Comparison of ENCODE assay signal across 8 mouse cellular contexts in the genomic region with DNA sequence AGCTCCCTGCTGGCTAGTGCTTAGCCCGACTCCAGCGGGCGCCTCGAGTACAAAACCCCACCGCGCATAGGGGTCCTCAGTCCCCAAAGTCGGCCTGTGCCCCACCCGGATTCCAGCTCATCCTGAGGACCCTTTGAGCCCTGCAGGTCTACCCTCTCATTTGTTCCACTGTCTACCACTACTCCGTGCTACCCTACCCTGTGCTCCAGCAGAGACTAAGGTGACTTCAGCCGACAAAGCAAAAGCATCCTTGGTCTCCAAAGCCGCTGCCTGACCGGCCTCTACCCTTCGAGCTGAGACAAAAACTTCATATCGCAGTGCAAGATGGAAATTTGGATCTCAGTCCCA. TPM values are rescaled to one million over a fixed set of nuclear protein-coding genes. Genes with fewer than 3 reads are reported as not detected.
A peak's percentile ranks its signal among the peaks of the same experiment; 100 is the strongest.
DNase-seq lines count a peak whose midpoint lies in the region; ATAC-seq and TF ChIP-seq lines count a peak whose summit lies in the region.

No protein-coding gene starts in this region.

- peak overlapping the region; percentile 89 for H3K4me2 ChIP-seq in heart, embryonic 15.5 days
- peak overlapping the region; percentile 79 for H3K4me2 ChIP-seq in forebrain, embryonic 16.5 days (ENCODE audit: low read length)
- H3K4me2 ChIP-seq in liver, postnatal 0 days (ENCODE audit: low read depth, low read length): peak overlapping the region; percentile 83

- no peaks in the 10 kb centered on the region for H3K27me3 ChIP-seq in heart, embryonic 15.5 days
- H3K27me3 ChIP-seq in forebrain, embryonic 16.5 days (replicated peaks; ENCODE audit: control insufficient read depth, insufficient read depth, low read length): no peaks in the 10 kb centered on the region; the same call in 1 of the 2 replicates
- H3K27me3 ChIP-seq in liver, postnatal 0 days (ENCODE audit: insufficient read depth, low read length): peaks cover 30% of the 10 kb centered on the region

- H3K27ac ChIP-seq in heart, embryonic 15.5 days: peak overlapping the region; percentile 92
- H3K27ac ChIP-seq in ES-E14 (ENCODE audit: insufficient read depth, low read depth, low read length, poor library complexity, severe bottlenecking): peak overlapping the region; percentile 9; the same call in 1 of the 2 replicates
- peak overlapping the region; percentile 70 for H3K27ac ChIP-seq in forebrain, embryonic 16.5 days (ENCODE audit: low read length)
- peak overlapping the region; percentile 68 for H3K27ac ChIP-seq in liver, postnatal 0 days (ENCODE audit: low read depth)

- TF ChIP-seq CTCF in liver, postnatal 0 days (IDR thresholded peaks at IDR 0.05; ENCODE audit: low read depth): no peak

- peak; percentile 2; the same call in 1 of the 2 replicates for ATAC-seq in heart, embryonic 15.5 days (replicated peaks; ENCODE audit: insufficient number of reproducible peaks, insufficient read depth, low FRiP score, low read depth)
- peak; percentile 64 for ATAC-seq in forebrain, embryonic 16.5 days
- no peak for ATAC-seq in liver, postnatal 0 days
- no peak for ATAC-seq in activated CD4-positive, CD25-positive, alpha-beta regulatory T cell, adult 4 months

- no peaks in the 10 kb centered on the region for H3K9me3 ChIP-seq in heart, embryonic 15.5 days (replicated peaks)
- no peaks in the 10 kb centered on the region for H3K9me3 ChIP-seq in ES-E14 (ENCODE audit: control insufficient read depth, insufficient read depth, low read depth, low read length)
- no peaks in the 10 kb centered on the region for H3K9me3 ChIP-seq in forebrain, embryonic 16.5 days (ENCODE audit: control insufficient read depth, low read length)
- no peaks in the 10 kb centered on the region for H3K9me3 ChIP-seq in liver, postnatal 0 days (ENCODE audit: low read length)

- no peaks in the 10 kb centered on the region for H3K36me3 ChIP-seq in heart, embryonic 15.5 days
- no peaks in the 10 kb centered on the region for H3K36me3 ChIP-seq in ES-E14 (ENCODE audit: control insufficient read depth, insufficient read depth, low read length, poor library complexity, severe bottlenecking)
- H3K36me3 ChIP-seq in forebrain, embryonic 16.5 days (ENCODE audit: control insufficient read depth, insufficient read depth): no peaks in the 10 kb centered on the region
- no peaks in the 10 kb centered on the region for H3K36me3 ChIP-seq in liver, postnatal 0 days (replicated peaks; ENCODE audit: insufficient read depth, low read length)

- H3K4me3 ChIP-seq in heart, embryonic 15.5 days: peak overlapping the region; percentile 89
- H3K4me3 ChIP-seq in ES-E14 (ENCODE audit: insufficient read depth in 1 of 2, low read depth in 1 of 2, low read length in 2 of 2, poor library complexity in 1 of 2, severe bottlenecking in 1 of 2): peak overlapping the region; percentile 70 to 93
- peak overlapping the region; percentile 85 for H3K4me3 ChIP-seq in forebrain, embryonic 16.5 days (replicated peaks; ENCODE audit: low read length)
- peak overlapping the region; percentile 70 for H3K4me3 ChIP-seq in liver, postnatal 0 days (ENCODE audit: low read depth, low read length)

- in situ Hi-C loops in ES-E14 (cut with MboI; ENCODE audit: low sequenced_read_pairs in 2 of 2, unreplicated experiment in 2 of 2): no loop called here

- DNase-seq in heart, adult 8-10 months (ENCODE audit: low spot score): no peak
- DNase-seq in ES-E14 (ENCODE audit: low read depth, low spot score): no peak
- no peak for DNase-seq in liver, postnatal 0 days
- DNase-seq in left cerebral cortex, adult 11 months (ENCODE audit: low spot score): no peak
- DNase-seq in testis, postnatal 10 days (ENCODE audit: low spot score): no peak

- peaks cover 38% of the 10 kb centered on the region for H3K4me1 ChIP-seq in heart, embryonic 15.5 days (replicated peaks)
- peaks cover 4 to 11% of the 10 kb centered on the region in 2 experiments; a peak in 3 of 4 replicates for H3K4me1 ChIP-seq in ES-E14 (ENCODE audit: control insufficient read depth in 2 of 2, insufficient read depth in 2 of 2, low read length in 2 of 2, poor library complexity in 1 of 2)
- H3K4me1 ChIP-seq in forebrain, embryonic 16.5 days (replicated peaks; ENCODE audit: control insufficient read depth, insufficient read depth, low read length): peaks cover 31% of the 10 kb centered on the region
- peaks cover 23% of the 10 kb centered on the region for H3K4me1 ChIP-seq in liver, postnatal 0 days (ENCODE audit: insufficient read depth)

- WGBS in heart, embryonic 15.5 days: 12% methylated on average over 14 of the region's 14 CpGs
- WGBS in forebrain, embryonic 16.5 days: 14% methylated on average over 14 of the region's 14 CpGs
- WGBS in liver, postnatal 0 days (ENCODE audit: insufficient replicate concordance): 18% methylated on average over 14 of the region's 14 CpGs

- TF ChIP-seq EP300 in liver, postnatal 0 days (IDR thresholded peaks at IDR 0.05; ENCODE audit: low read depth): no peak

- peak overlapping the region; percentile 80 for H3K9ac ChIP-seq in heart, embryonic 15.5 days
- H3K9ac ChIP-seq in ES-E14 (ENCODE audit: insufficient read depth, low read depth, low read length, poor library complexity, severe bottlenecking): peak overlapping the region; percentile 55; the same call in 1 of the 2 replicates
- peak overlapping the region; percentile 76 for H3K9ac ChIP-seq in forebrain, embryonic 16.5 days (replicated peaks; ENCODE audit: low read depth, low read length)
- peak overlapping the region; percentile 65 for H3K9ac ChIP-seq in liver, postnatal 0 days (replicated peaks)

TF ChIP-seq in ES-E14, 5 proteins besides CTCF, POLR2A, EP300 and RAD21:
- TF ChIP-seq CHD2 (IDR thresholded peaks at IDR 0.05; ENCODE audit: low read depth, low read length): no peak
- no peak for TF ChIP-seq ZNF384 (IDR thresholded peaks at IDR 0.05; ENCODE audit: low read depth, low read length)
- TF ChIP-seq MAFK (IDR thresholded peaks at IDR 0.05; ENCODE audit: insufficient read depth, low read depth, low read length): no peak
- TF ChIP-seq ZC3H11A (IDR thresholded peaks at IDR 0.05; ENCODE audit: borderline replicate concordance, low read depth, low read length): no peak
- no peak for TF ChIP-seq HCFC1 (IDR thresholded peaks at IDR 0.05; ENCODE audit: borderline replicate concordance, insufficient read depth, low read length)

RNA-seq across cellular contexts. Expression of a gene that starts 0.4 kb away (rescaled TPM):
- polyA plus RNA-seq in heart, embryonic 15.5 days (2015; fragmentation: Nextera tagmentation; extraction: Ambion mirVana): 26.5 and 27.8 TPM in 2 replicates
- total RNA-seq in heart, adult 8-10 months (2022): 100 to 1,000 TPM; 179 to 263 (median 215) TPM
- total RNA-seq in ES-E14 (2012; rRNA removed): 8.6 and 10.1 TPM in 2 replicates
- polyA plus RNA-seq in forebrain, embryonic 16.5 days (2015; fragmentation: Nextera tagmentation; extraction: Ambion mirVana): 9.7 and 11.8 TPM in 2 replicates
- 2.4 and 3.3 TPM in 2 replicates for polyA plus RNA-seq in liver, postnatal 0 days (2015; fragmentation: Nextera tagmentation; extraction: Ambion mirVana)
- under 1 TPM; 0.69 to 0.86 TPM for polyA plus RNA-seq in activated CD4-positive, CD25-positive, alpha-beta regulatory T cell, adult 4 months (2017; shearing (Covaris generic))

RNA-seq across cellular contexts. Expression of a gene that starts 8.9 kb away (rescaled TPM):
- polyA plus RNA-seq in heart, embryonic 15.5 days (2015; fragmentation: Nextera tagmentation; extraction: Ambion mirVana): 409 and 423 TPM in 2 replicates
- 100 to 1,000 TPM; 164 to 190 (median 179) TPM for total RNA-seq in heart, adult 8-10 months (2022)
- 212 and 224 TPM in 2 replicates for total RNA-seq in ES-E14 (2012; rRNA removed)
- polyA plus RNA-seq in forebrain, embryonic 16.5 days (2015; fragmentation: Nextera tagmentation; extraction: Ambion mirVana): 397 and 404 TPM in 2 replicates
- 253 and 267 TPM in 2 replicates for polyA plus RNA-seq in liver, postnatal 0 days (2015; fragmentation: Nextera tagmentation; extraction: Ambion mirVana)
- 10 to 100 TPM; 67.0 to 80.4 TPM for polyA plus RNA-seq in activated CD4-positive, CD25-positive, alpha-beta regulatory T cell, adult 4 months (2017; shearing (Covaris generic))

RNA-seq across cellular contexts. Expression of a gene that starts 21.1 kb away (rescaled TPM):
- 6.7 and 8.7 TPM in 2 replicates for polyA plus RNA-seq in heart, embryonic 15.5 days (2015; fragmentation: Nextera tagmentation; extraction: Ambion mirVana)
- total RNA-seq in heart, adult 8-10 months (2022): 1 to 10 TPM; 4.2 to 6.6 (median 5.5) TPM
- total RNA-seq in ES-E14 (2012; rRNA removed): 22.8 and 30.7 TPM in 2 replicates
- 21.9 and 30.5 TPM in 2 replicates for polyA plus RNA-seq in forebrain, embryonic 16.5 days (2015; fragmentation: Nextera tagmentation; extraction: Ambion mirVana)
- 3.6 and 3.7 TPM in 2 replicates for polyA plus RNA-seq in liver, postnatal 0 days (2015; fragmentation: Nextera tagmentation; extraction: Ambion mirVana)
- polyA plus RNA-seq in activated CD4-positive, CD25-positive, alpha-beta regulatory T cell, adult 4 months (2017; shearing (Covaris generic)): 10 to 100 TPM; 16.3 to 16.6 TPM

RNA-seq across cellular contexts. Expression of a gene that starts 47.4 kb away (rescaled TPM):
- 51.2 and 53.6 TPM in 2 replicates for polyA plus RNA-seq in heart, embryonic 15.5 days (2015; fragmentation: Nextera tagmentation; extraction: Ambion mirVana)
- 10 to 100 TPM; 22.3 to 29.9 (median 28.5) TPM for total RNA-seq in heart, adult 8-10 months (2022)
- 51.5 and 60.4 TPM in 2 replicates for total RNA-seq in ES-E14 (2012; rRNA removed)
- polyA plus RNA-seq in forebrain, embryonic 16.5 days (2015; fragmentation: Nextera tagmentation; extraction: Ambion mirVana): 71.1 and 80.1 TPM in 2 replicates
- polyA plus RNA-seq in liver, postnatal 0 days (2015; fragmentation: Nextera tagmentation; extraction: Ambion mirVana): 26.3 and 30.7 TPM in 2 replicates
- 10 to 100 TPM; 49.2 to 55.6 TPM for polyA plus RNA-seq in activated CD4-positive, CD25-positive, alpha-beta regulatory T cell, adult 4 months (2017; shearing (Covaris generic))

RNA-seq across cellular contexts. Expression of a gene that starts 47.4 kb away (rescaled TPM):
- polyA plus RNA-seq in heart, embryonic 15.5 days (2015; fragmentation: Nextera tagmentation; extraction: Ambion mirVana): 28.9 and 34.5 TPM in 2 replicates
- total RNA-seq in heart, adult 8-10 months (2022): 10 to 100 TPM; 17.8 to 21.5 (median 20.1) TPM
- total RNA-seq in ES-E14 (2012; rRNA removed): 71.5 and 74.1 TPM in 2 replicates
- 49.3 and 59.1 TPM in 2 replicates for polyA plus RNA-seq in forebrain, embryonic 16.5 days (2015; fragmentation: Nextera tagmentation; extraction: Ambion mirVana)
- polyA plus RNA-seq in liver, postnatal 0 days (2015; fragmentation: Nextera tagmentation; extraction: Ambion mirVana): 13.2 and 14.7 TPM in 2 replicates
- 10 to 100 TPM; 52.7 to 61.3 TPM for polyA plus RNA-seq in activated CD4-positive, CD25-positive, alpha-beta regulatory T cell, adult 4 months (2017; shearing (Covaris generic))

Comparison
In these comparisons a context has a peak if more than half of its experiments do, and no peak if none do; other contexts are left out.
1. ATAC-seq: peak in heart, embryonic 15.5 days (single experiment) and forebrain, embryonic 16.5 days (single experiment); none in liver, postnatal 0 days (single experiment) and activated CD4-positive, CD25-positive, alpha-beta regulatory T cell, adult 4 months (single experiment).
2. H3K27ac ChIP-seq: peak in every context shown above with its lines; median percentile 92 in heart, embryonic 15.5 days; 70 in forebrain, embryonic 16.5 days; 68 in liver, postnatal 0 days; 9 in ES-E14.
3. Peak in every context shown above with its lines, with median percentiles within 50 percentile points of each other: H3K4me2 ChIP-seq, H3K4me3 ChIP-seq and H3K9ac ChIP-seq.